Mouse (Mus musculus) MEL (cell line): ENCODE measurements at regions not wholly inside any gene's neighbourhood (a gene's known extent, or its start where the extent isn't known, plus 50 kb on each side); places are given as distances from the start of the nearest gene placed in this dataset.

Experiments used
- DNase-seq: peaks from one replicate; pipeline ENCODE4 v3.0.0; 2011; ENCODE audit warnings: low read depth, low spot score
- H3K27ac ChIP-seq: 2 replicates; pipeline ENCODE4 v1.5.1; 2012; ENCODE audit warnings: low read depth, mild to moderate bottlenecking, control low read depth, low read length, moderate library complexity; ENCODE audit not compliant: control insufficient read depth
- H3K27me3 ChIP-seq, 2 experiments: fragments of 150-350 bp in 1 of 2; sonication (generic) in 1 of 2; 2 replicates each; pipeline ENCODE4 v1.6.1; 2012; ENCODE audit warnings: low read length in 2 of 2, mild to moderate bottlenecking in 2 of 2, improper control_type of control experiment in 1 of 2, moderate library complexity in 1 of 2; ENCODE audit not compliant: insufficient read depth in 2 of 2, control insufficient read depth in 1 of 2
- H3K36me3 ChIP-seq, 2 experiments: 2 replicates each; pipeline ENCODE4 v1.6.1; 2012 to 2014; ENCODE audit warnings: low read length in 2 of 2, improper control_type of control experiment in 1 of 2, inconsistent platforms in 1 of 2, mild to moderate bottlenecking in 1 of 2; ENCODE audit not compliant: insufficient read depth in 2 of 2, control insufficient read depth in 1 of 2
- H3K4me1 ChIP-seq, 2 experiments: fragments of 150-350 bp in 1 of 2; sonication (generic) in 1 of 2; 2 replicates each; pipeline ENCODE4 v1.6.1; 2012; ENCODE audit warnings: low read length in 2 of 2, improper control_type of control experiment in 1 of 2, mild to moderate bottlenecking in 1 of 2; ENCODE audit not compliant: insufficient read depth in 2 of 2, control insufficient read depth in 1 of 2
- H3K4me3 ChIP-seq, 2 experiments: fragments of 150-350 bp in 1 of 2; sonication (generic) in 1 of 2; 2 replicates each; pipeline ENCODE4 v1.5.1; 2012; ENCODE audit warnings: low read depth in 2 of 2, low read length in 2 of 2, mild to moderate bottlenecking in 2 of 2, moderate library complexity in 2 of 2, control low read depth in 1 of 2, improper control_type of control experiment in 1 of 2; ENCODE audit not compliant: control insufficient read depth in 1 of 2, insufficient read depth in 1 of 2
- H3K79me2 ChIP-seq: 2 replicates; pipeline ENCODE4 v1.6.1; 2012; ENCODE audit warnings: mild to moderate bottlenecking, low read length, moderate library complexity; ENCODE audit not compliant: control insufficient read depth, poor library complexity, insufficient read depth
- H3K9ac ChIP-seq: 2 replicates; pipeline ENCODE4 v1.6.1; 2012; ENCODE audit warnings: low read depth, mild to moderate bottlenecking, control low read depth, low read length, moderate library complexity; ENCODE audit not compliant: control insufficient read depth, poor library complexity, severe bottlenecking
- H3K9me3 ChIP-seq: fragments of 150-350 bp; sonication (generic); replicated peaks from 2 replicates; pipeline ENCODE4 v1.6.1; 2012; ENCODE audit warnings: mild to moderate bottlenecking, low read length, improper control_type of control experiment, moderate library complexity; ENCODE audit not compliant: insufficient read depth
- CHD2 ChIP-seq: IDR thresholded peaks from 2 replicates; pipeline ENCODE4 v1.6.1; 2011; ENCODE audit warnings: low read length, improper control_type of control experiment
- E2F4 ChIP-seq: IDR thresholded peaks from 2 replicates; pipeline ENCODE4 v1.6.1; 2011; ENCODE audit warnings: low read depth, low read length, improper control_type of control experiment, borderline replicate concordance
- ELF1 ChIP-seq: IDR thresholded peaks from 2 replicates; pipeline ENCODE4 v1.6.1; 2014; ENCODE audit warnings: low read depth, mild to moderate bottlenecking, inconsistent platforms, low read length, improper control_type of control experiment, moderate library complexity
- EP300 ChIP-seq, 2 experiments: IDR thresholded peaks; 2 replicates each; pipeline ENCODE4 v1.6.1; 2011; ENCODE audit warnings: improper control_type of control experiment in 2 of 2, low read length in 2 of 2, low read depth in 1 of 2, mild to moderate bottlenecking in 1 of 2
- ETS1 ChIP-seq: IDR thresholded peaks from 2 replicates; pipeline ENCODE4 v1.6.1; 2012; ENCODE audit warnings: low read depth, mild to moderate bottlenecking, inconsistent platforms, low read length, improper control_type of control experiment, moderate library complexity
- HCFC1 ChIP-seq: IDR thresholded peaks from 2 replicates; pipeline ENCODE4 v1.6.1; 2012; ENCODE audit warnings: low read depth, mild to moderate bottlenecking, inconsistent platforms, low read length, improper control_type of control experiment, moderate library complexity
- JUND ChIP-seq: IDR thresholded peaks from 2 replicates; pipeline ENCODE4 v1.6.1; 2011; ENCODE audit warnings: low read depth, mild to moderate bottlenecking, improper control_type of control experiment, low read length
- KAT2A ChIP-seq: conservative IDR thresholded peaks from 2 replicates; pipeline ENCODE4 v1.6.1; 2012; ENCODE audit warnings: low read depth, low read length, improper control_type of control experiment, inconsistent platforms
- MAFK ChIP-seq: IDR thresholded peaks from 2 replicates; pipeline ENCODE4 v1.6.1; 2011; ENCODE audit warnings: low read depth, mild to moderate bottlenecking, low read length, improper control_type of control experiment, borderline replicate concordance
- MAX ChIP-seq: IDR thresholded peaks from 2 replicates; pipeline ENCODE4 v1.6.1; 2011; ENCODE audit warnings: low read length, improper control_type of control experiment
- MYC ChIP-seq: IDR thresholded peaks from 2 replicates; pipeline ENCODE4 v1.6.1; 2011; ENCODE audit warnings: low read depth, mild to moderate bottlenecking, low read length, improper control_type of control experiment, moderate library complexity
- NELFE ChIP-seq: IDR thresholded peaks from 2 replicates; pipeline ENCODE4 v1.6.1; 2011; ENCODE audit warnings: low read depth, low read length, improper control_type of control experiment
- NRF1 ChIP-seq: IDR thresholded peaks from 2 replicates; pipeline ENCODE4 v1.6.1; 2014; ENCODE audit warnings: low read depth, mild to moderate bottlenecking, inconsistent platforms, low read length, improper control_type of control experiment, moderate library complexity; ENCODE audit not compliant: poor library complexity, insufficient read depth, severe bottlenecking
- RAD21 ChIP-seq: IDR thresholded peaks from 2 replicates; pipeline ENCODE4 v1.6.1; 2011; ENCODE audit warnings: mild to moderate bottlenecking, low read depth, low read length, improper control_type of control experiment
- RCOR1 ChIP-seq: IDR thresholded peaks from 2 replicates; pipeline ENCODE4 v1.6.1; 2012; ENCODE audit warnings: low read depth, mild to moderate bottlenecking, inconsistent platforms, low read length, improper control_type of control experiment
- TBP ChIP-seq: IDR thresholded peaks from 2 replicates; pipeline ENCODE4 v1.8.0; 2011; ENCODE audit warnings: low read depth, low read length, improper control_type of control experiment
- UBTF ChIP-seq: IDR thresholded peaks from 2 replicates; pipeline ENCODE4 v1.6.1; 2012; ENCODE audit warnings: low read depth, mild to moderate bottlenecking, inconsistent platforms, low read length, improper control_type of control experiment, moderate library complexity, borderline replicate concordance; ENCODE audit not compliant: insufficient read depth
- USF1 ChIP-seq: IDR thresholded peaks from 2 replicates; pipeline ENCODE4 v1.6.1; 2014; ENCODE audit warnings: low read depth, mild to moderate bottlenecking, inconsistent platforms, low read length, improper control_type of control experiment, moderate library complexity
- USF2 ChIP-seq, 2 experiments: IDR thresholded peaks; 2 replicates each; pipeline ENCODE4 v1.6.1; 2011 to 2012; ENCODE audit warnings: improper control_type of control experiment in 2 of 2, low read length in 2 of 2, borderline replicate concordance in 1 of 2, inconsistent platforms in 1 of 2, low read depth in 1 of 2, mild to moderate bottlenecking in 1 of 2; ENCODE audit not compliant: insufficient read depth in 1 of 2
- ZMIZ1 ChIP-seq: IDR thresholded peaks from 2 replicates; pipeline ENCODE4 v1.6.1; 2012; ENCODE audit warnings: low read depth, mild to moderate bottlenecking, inconsistent platforms, low read length, improper control_type of control experiment, moderate library complexity

GRCm38 (mm10) chr15:47196084-47196483, 6688.6 kb upstream of the Gm7489 start:
- Histone ChIP-seq H3K27me3 (no peaks in the 10 kb centered on the region; a peak in 1 of 4 replicates), H3K9ac (no peak overlapping the region), H3K27ac (no peak overlapping the region), H3K4me1 (no peaks in the 10 kb centered on the region), H3K9me3 (no peaks in the 10 kb centered on the region), H3K79me2 (no peaks in the 10 kb centered on the region), H3K4me3 (no peak overlapping the region), H3K36me3 (no peaks in the 10 kb centered on the region)
- DNase-seq: no peak
- no peak for TF ChIP-seq ELF1
- no peak for TF ChIP-seq NELFE
- no peak for TF ChIP-seq KAT2A
- no peak for TF ChIP-seq USF1
- TF ChIP-seq UBTF: no peak

GRCm38 (mm10) chr15:47196636-47197035, 6688.1 kb upstream of the Gm7489 start:
- Histone ChIP-seq H3K36me3 (no peaks in the 10 kb centered on the region), H3K4me3 (no peak overlapping the region), H3K79me2 (no peaks in the 10 kb centered on the region), H3K9me3 (no peaks in the 10 kb centered on the region), H3K9ac (no peak overlapping the region), H3K4me1 (no peaks in the 10 kb centered on the region), H3K27ac (no peak overlapping the region), H3K27me3 (no peaks in the 10 kb centered on the region; a peak in 1 of 4 replicates)
- DNase-seq: no peak
- TF ChIP-seq NRF1 (no peak), USF1 (no peak), TBP (no peak), MYC (no peak), USF2 (IDR thresholded peaks at IDR 0.05; ENCODE audit: borderline replicate concordance in 1 of 2, insufficient read depth in 1 of 2, low read depth in 1 of 2, low read length in 2 of 2) (no peak), RAD21 (no peak), CHD2 (no peak), JUND (no peak), RCOR1 (no peak), ZMIZ1 (no peak), E2F4 (no peak), HCFC1 (no peak), MAFK (no peak), MAX (no peak), ETS1 (no peak), EP300 (IDR thresholded peaks at IDR 0.05; ENCODE audit: low read depth in 1 of 2, low read length in 2 of 2) (no peak)
